Mouse (Mus musculus): ENCODE measurements around the gene Ust.

DNA sequence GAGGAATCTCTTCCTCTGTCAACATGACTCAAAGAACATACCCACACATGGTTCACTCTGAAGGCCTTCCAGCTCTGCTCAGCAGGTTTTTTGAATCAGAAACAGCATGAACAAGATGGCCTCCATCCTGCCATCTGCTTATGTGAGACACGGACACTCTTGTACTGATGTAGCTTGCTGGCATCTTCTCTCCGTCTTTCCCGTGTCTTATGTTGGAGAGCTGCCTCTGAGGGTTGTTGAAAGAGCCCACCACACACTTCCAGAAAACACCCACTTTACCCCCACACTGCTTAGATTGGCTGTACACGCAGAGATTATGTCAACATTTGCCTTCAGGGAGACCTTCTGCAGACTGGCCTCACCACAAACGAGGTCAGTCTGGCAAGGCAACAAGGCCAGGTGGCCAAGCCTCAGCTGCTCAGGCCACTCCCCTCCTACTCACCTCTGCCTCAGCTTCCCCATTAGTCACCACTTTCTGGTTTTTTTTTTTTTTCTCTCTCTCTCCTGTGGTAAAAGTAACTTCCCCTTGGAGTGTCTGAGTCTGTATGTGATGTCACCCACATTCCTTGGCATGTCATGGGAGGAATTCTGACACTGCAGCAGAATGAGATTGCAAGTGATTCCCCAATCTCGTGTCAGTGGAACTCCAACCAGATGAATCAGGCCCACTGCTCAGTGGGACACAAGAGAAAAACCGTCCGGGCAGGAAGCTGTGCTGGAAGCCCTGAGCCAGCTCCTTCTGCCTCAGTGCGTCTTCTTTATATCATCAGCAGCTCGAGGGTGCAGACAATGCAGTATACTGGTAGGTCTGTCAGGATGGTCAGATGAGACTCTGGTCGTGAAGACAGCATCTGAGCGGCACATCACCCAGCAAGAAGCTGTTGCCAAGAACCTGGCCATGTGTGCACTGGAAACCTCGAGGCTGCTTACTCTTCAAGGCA is 19.4 kb downstream of the Ust start:
- TF ChIP-seq CTCF (IDR thresholded peaks at IDR 0.05) (no peak), POLR2A (IDR thresholded peaks at IDR 0.05; ENCODE audit: insufficient read depth, low read depth, low read length) (no peak), EP300 (IDR thresholded peaks at IDR 0.05; ENCODE audit: insufficient read depth, low read depth, low read length) (no peak)

Data from heart, adult 2 months (tissue).